ENCODE assay signal across 20 mouse cellular contexts in genomic region chr15:89883799-89884198, GRCm38 (mm10). TPM values are rescaled to one million over a fixed set of nuclear protein-coding genes. Genes with fewer than 3 reads are reported as not detected.
"Had no signal": no experiment of that assay in that cellular context is flagged by ENCODE, and none has a peak within 500 bp of the region (broad histone marks: within the 10 kb centered on the region; RNA-seq: fewer than 3 reads in every experiment).

No protein-coding gene starts in this region.

- H3K9ac ChIP-seq: liver, postnatal 0 days; lung, embryonic 15.5 days; midbrain, embryonic 12.5 days; neural tube, embryonic 12.5 days; stomach, embryonic 15.5 days had no signal

- DNase-seq: liver, postnatal 0 days; lung, adult 2 months; lung, postnatal 10 days; lung, postnatal 4 days; midbrain, embryonic 14.5 days; right cerebral cortex, postnatal 14 days; thymus, adult 2 months; thymus, postnatal 25 days; thymus, postnatal 4 days had no signal

- H3K36me3 ChIP-seq: lung, embryonic 15.5 days; midbrain, embryonic 10.5 days; midbrain, embryonic 12.5 days; neural tube, embryonic 12.5 days; stomach, embryonic 15.5 days had no signal

- H3K27me3 ChIP-seq: lung, embryonic 15.5 days; midbrain, embryonic 12.5 days; neural tube, embryonic 12.5 days; stomach, embryonic 15.5 days had no signal

- H3K4me3 ChIP-seq: lung, embryonic 15.5 days; midbrain, embryonic 10.5 days; midbrain, embryonic 12.5 days; neural tube, embryonic 12.5 days; stomach, embryonic 15.5 days had no signal

- H3K4me2 ChIP-seq: lung, embryonic 15.5 days; midbrain, embryonic 12.5 days; neural tube, embryonic 12.5 days; stomach, embryonic 15.5 days had no signal

- H3K27ac ChIP-seq: lung, embryonic 15.5 days; midbrain, embryonic 10.5 days; midbrain, embryonic 12.5 days; neural tube, embryonic 12.5 days; stomach, embryonic 15.5 days; stomach, postnatal 0 days had no signal

- H3K9me3 ChIP-seq: lung, embryonic 15.5 days; midbrain, embryonic 10.5 days; neural tube, embryonic 12.5 days; stomach, embryonic 15.5 days had no signal

- H3K4me1 ChIP-seq: lung, embryonic 15.5 days; midbrain, embryonic 10.5 days; midbrain, embryonic 12.5 days; neural tube, embryonic 12.5 days; stomach, embryonic 15.5 days had no signal

- ATAC-seq: liver, postnatal 0 days had no signal

RNA-seq across cellular contexts. Expression of gene Syt10, which starts 42.1 kb away (rescaled TPM):
- total RNA-seq: megakaryocyte, adult 5-6 weeks; megakaryocyte-erythroid progenitor cell, adult 5-6 weeks; monocyte, adult 5-6 weeks; neutrophil, adult 5-6 weeks had no signal
- polyA plus RNA-seq: liver, postnatal 0 days; midbrain, embryonic 12.5 days; spleen, adult 2 months; thymus, adult 2 months had no signal
